ENCODE assay signal across 29 mouse cellular contexts in the genomic region with DNA sequence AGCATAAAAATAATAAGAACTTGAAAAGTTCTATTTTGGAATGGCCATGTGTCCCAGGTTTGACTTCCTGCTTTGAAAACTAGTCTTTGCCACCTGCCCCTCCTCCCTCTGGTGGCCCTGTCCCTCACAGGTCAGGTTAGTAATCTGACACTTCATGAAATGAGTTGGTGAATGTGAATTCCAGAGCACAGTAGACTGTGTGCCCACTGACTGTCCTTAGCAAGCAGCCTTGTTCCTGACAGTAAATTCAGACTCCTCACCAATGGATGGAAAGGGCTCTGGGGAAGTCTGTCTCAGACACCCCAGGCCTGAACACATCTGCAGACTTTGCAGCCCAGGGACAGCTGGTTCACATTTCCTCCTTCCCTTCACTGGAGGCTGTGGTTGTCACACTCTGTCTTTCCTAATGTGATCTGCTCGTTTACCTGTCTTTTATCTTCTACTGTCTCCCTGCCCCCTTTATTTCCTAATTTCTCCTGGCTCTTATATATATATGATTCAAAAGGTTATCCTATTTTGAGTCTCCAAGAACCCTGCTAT. TPM values are rescaled to one million over a fixed set of nuclear protein-coding genes. Genes with fewer than 3 reads are reported as not detected.
DNase-seq lines count a peak whose midpoint lies in the region; ATAC-seq lines count a peak whose summit lies in the region.
"Had no signal": no experiment of that assay in that cellular context is flagged by ENCODE, and none has a peak within 500 bp of the region (broad histone marks: within the 10 kb centered on the region; RNA-seq: fewer than 3 reads in every experiment).

No protein-coding gene starts in this region.

- 0 out of 2 replicates have a peak overlapping the region, but pooled peaks have one; percentile 0 for H3K27ac ChIP-seq in kidney, embryonic 15.5 days
- H3K27ac ChIP-seq in limb, embryonic 15.5 days: peak overlapping the region; percentile 24; the same call in 1 of the 2 replicates
- H3K27ac ChIP-seq in hindbrain, embryonic 14.5 days: no peak overlapping the region
- H3K27ac ChIP-seq: forebrain, embryonic 13.5 days; hindbrain, embryonic 12.5 days; macrophage; midbrain, embryonic 10.5 days had no signal

- H3K4me1 ChIP-seq in kidney, embryonic 15.5 days: peaks cover 6% of the 10 kb centered on the region
- peaks cover 32% of the 10 kb centered on the region for H3K4me1 ChIP-seq in limb, embryonic 15.5 days
- H3K4me1 ChIP-seq in hindbrain, embryonic 14.5 days (replicated peaks; ENCODE audit: control insufficient read depth, insufficient read depth, low read length): no peaks in the 10 kb centered on the region
- H3K4me1 ChIP-seq: heart, embryonic 12.5 days had no signal

- H3K27me3 ChIP-seq in kidney, embryonic 15.5 days: peaks cover 19% of the 10 kb centered on the region; the same call in 1 of the 2 replicates
- peaks cover 3% of the 10 kb centered on the region; the same call in 1 of the 2 replicates for H3K27me3 ChIP-seq in limb, embryonic 15.5 days
- no peaks in the 10 kb centered on the region for H3K27me3 ChIP-seq in hindbrain, embryonic 14.5 days (ENCODE audit: control insufficient read depth, insufficient read depth, low read length)
- H3K27me3 ChIP-seq: forebrain, embryonic 13.5 days; hindbrain, embryonic 12.5 days had no signal

- no peak overlapping the region for H3K9ac ChIP-seq in kidney, embryonic 15.5 days
- H3K9ac ChIP-seq in limb, embryonic 15.5 days: no peak overlapping the region
- H3K9ac ChIP-seq in hindbrain, embryonic 14.5 days: no peak overlapping the region
- H3K9ac ChIP-seq: forebrain, embryonic 13.5 days; heart, embryonic 12.5 days; hindbrain, embryonic 12.5 days had no signal

- H3K9me3 ChIP-seq in kidney, embryonic 15.5 days (replicated peaks): no peaks in the 10 kb centered on the region
- no peaks in the 10 kb centered on the region for H3K9me3 ChIP-seq in limb, embryonic 15.5 days
- no peaks in the 10 kb centered on the region for H3K9me3 ChIP-seq in hindbrain, embryonic 14.5 days (ENCODE audit: control insufficient read depth, low read length)
- H3K9me3 ChIP-seq: forebrain, embryonic 13.5 days; heart, embryonic 12.5 days; hindbrain, embryonic 12.5 days; midbrain, embryonic 10.5 days had no signal

- H3K4me2 ChIP-seq in kidney, embryonic 15.5 days: no peak overlapping the region
- H3K4me2 ChIP-seq in limb, embryonic 15.5 days: no peak overlapping the region
- no peak overlapping the region for H3K4me2 ChIP-seq in hindbrain, embryonic 14.5 days (replicated peaks)
- H3K4me2 ChIP-seq: forebrain, embryonic 13.5 days; heart, embryonic 12.5 days; hindbrain, embryonic 12.5 days; liver, embryonic 11.5 days had no signal

- peak; percentile 60; the same call in 1 of the 2 replicates for ATAC-seq in kidney, embryonic 15.5 days (replicated peaks; ENCODE audit: low FRiP score)
- no peak for ATAC-seq in limb, embryonic 15.5 days (ENCODE audit: insufficient number of reproducible peaks, low FRiP score, low TSS enrichment, low read depth)
- no peak for ATAC-seq in hindbrain, embryonic 14.5 days (ENCODE audit: low FRiP score)
- ATAC-seq: activated CD4-positive, CD25-positive, alpha-beta regulatory T cell, adult 4 months; forebrain, embryonic 13.5 days; midbrain, embryonic 16.5 days had no signal

- no peak overlapping the region for H3K4me3 ChIP-seq in kidney, embryonic 15.5 days (replicated peaks)
- H3K4me3 ChIP-seq in limb, embryonic 15.5 days: no peak overlapping the region
- no peak overlapping the region for H3K4me3 ChIP-seq in hindbrain, embryonic 14.5 days (replicated peaks; ENCODE audit: low read length)
- H3K4me3 ChIP-seq: erythroblast, embryonic 14.5 days; forebrain, embryonic 13.5 days; heart, embryonic 12.5 days; hindbrain, embryonic 12.5 days; midbrain, embryonic 10.5 days; myocyte had no signal

- WGBS in kidney, embryonic 15.5 days: 5% methylated on average over 1 of the region's 1 CpGs
- 3% methylated on average over 1 of the region's 1 CpGs for WGBS in limb, embryonic 15.5 days
- 78% methylated on average over 1 of the region's 1 CpGs for WGBS in hindbrain, embryonic 14.5 days

- no peaks in the 10 kb centered on the region for H3K36me3 ChIP-seq in kidney, embryonic 15.5 days
- no peaks in the 10 kb centered on the region for H3K36me3 ChIP-seq in limb, embryonic 15.5 days
- no peaks in the 10 kb centered on the region for H3K36me3 ChIP-seq in hindbrain, embryonic 14.5 days (replicated peaks; ENCODE audit: control insufficient read depth, insufficient read depth)
- H3K36me3 ChIP-seq: heart, embryonic 12.5 days; hindbrain, embryonic 12.5 days; midbrain, embryonic 10.5 days had no signal

- no peak for DNase-seq in kidney, postnatal 36 days
- peak; percentile 56 for DNase-seq in embryo, embryonic 11 days
- peak; percentile 72 for DNase-seq in forelimb bud, embryonic 11.5 days (ENCODE audit: low read depth, low spot score)
- no peak for DNase-seq in hindbrain, embryonic 14.5 days (ENCODE audit: low spot score)
- DNase-seq in lung, postnatal 4 days: no peak
- DNase-seq: adrenal gland, postnatal 10 days; cerebellum, adult 18-20 months; cerebellum, postnatal 14 days; heart, adult 11 months; heart, postnatal 10 days; kidney, adult 11 months; kidney, postnatal 25 days; layer of hippocampus, postnatal 36 days; lung, adult 2 months; right cerebral cortex, adult 18-20 months; right cerebral cortex, postnatal 4 days; thymus, postnatal 36 days had no signal

RNA-seq across cellular contexts. Expression of a gene that starts 49.6 kb away (rescaled TPM):
- 1.6 and 3.9 TPM in 2 replicates for polyA plus RNA-seq in kidney, embryonic 15.5 days (2015; fragmentation: Nextera tagmentation; extraction: Ambion mirVana)
- polyA plus RNA-seq in limb, embryonic 15.5 days (2015; fragmentation: Nextera tagmentation; extraction: Ambion mirVana): 64.4 and 79.0 TPM in 2 replicates
- polyA plus RNA-seq in hindbrain, embryonic 14.5 days (2014; fragmentation: Nextera tagmentation; extraction: Ambion mirVana): 1.6 and 2.1 TPM in 2 replicates
- polyA plus RNA-seq: activated CD4-positive, CD25-positive, alpha-beta regulatory T cell, adult 4 months; erythroblast, embryonic 14.5 days; macrophage; myocyte had no signal

Comparison
In these comparisons a context has a peak if more than half of its experiments do, and no peak if none do; other contexts are left out.
1. DNase-seq: peak in embryo, embryonic 11 days (single experiment) and forelimb bud, embryonic 11.5 days (single experiment); none in kidney, postnatal 36 days (0 of 2), hindbrain, embryonic 14.5 days (single experiment) and lung, postnatal 4 days (0 of 2).
2. RNA of a gene that starts 49.6 kb away (polyA plus RNA-seq): 64.4 to 79.0 TPM in limb, embryonic 15.5 days; 1.6 to 3.9 TPM in kidney, embryonic 15.5 days and 1.6 to 2.1 TPM in hindbrain, embryonic 14.5 days; every median in the first group is over 10 times any median in the second.